Comparison of ENCODE assay signal across 21 mouse cellular contexts in genomic region chr6:22634740-22635139, GRCm38 (mm10).
DNase-seq lines count a peak whose midpoint lies in the region; ATAC-seq and TF ChIP-seq lines count a peak whose summit lies in the region.
"Had no signal": no experiment of that assay in that cellular context is flagged by ENCODE, and none has a peak within 500 bp of the region (broad histone marks: within the 10 kb centered on the region; RNA-seq: fewer than 3 reads in every experiment).

No protein-coding gene starts in this region.

- WGBS in forebrain, embryonic 13.5 days = 45% methylated on average over 5 of the region's 5 CpGs
- WGBS in forebrain, embryonic 11.5 days = 61% methylated on average over 5 of the region's 5 CpGs
- 36% methylated on average over 5 of the region's 5 CpGs for WGBS in forebrain, embryonic 14.5 days
- WGBS in forebrain, embryonic 16.5 days = 26% methylated on average over 5 of the region's 5 CpGs

- H3K4me2 ChIP-seq in forebrain, embryonic 13.5 days = no peak overlapping the region
- no peak overlapping the region for H3K4me2 ChIP-seq in forebrain, embryonic 11.5 days (ENCODE audit: low read depth, low read length, severe bottlenecking)
- H3K4me2 ChIP-seq in forebrain, embryonic 14.5 days (ENCODE audit: low read length) = no peak overlapping the region
- H3K4me2 ChIP-seq in forebrain, embryonic 16.5 days (ENCODE audit: low read length) = no peak overlapping the region
- H3K4me2 ChIP-seq: embryonic facial prominence, embryonic 13.5 days; embryonic facial prominence, embryonic 15.5 days had no signal

- no peaks in the 10 kb centered on the region for H3K27me3 ChIP-seq in forebrain, embryonic 13.5 days
- no peaks in the 10 kb centered on the region for H3K27me3 ChIP-seq in forebrain, embryonic 11.5 days (ENCODE audit: control insufficient read depth, insufficient read depth, low read length)
- no peaks in the 10 kb centered on the region for H3K27me3 ChIP-seq in forebrain, embryonic 14.5 days (replicated peaks; ENCODE audit: control insufficient read depth, insufficient read depth, low read length)
- H3K27me3 ChIP-seq in forebrain, embryonic 16.5 days (replicated peaks; ENCODE audit: control insufficient read depth, insufficient read depth, low read length) = no peaks in the 10 kb centered on the region
- H3K27me3 ChIP-seq: embryonic facial prominence, embryonic 13.5 days; embryonic facial prominence, embryonic 15.5 days had no signal

- no peak overlapping the region for H3K4me3 ChIP-seq in forebrain, embryonic 13.5 days
- no peak overlapping the region for H3K4me3 ChIP-seq in forebrain, embryonic 11.5 days (ENCODE audit: low read depth, low read length)
- no peak overlapping the region for H3K4me3 ChIP-seq in forebrain, embryonic 14.5 days (ENCODE audit: low read depth, low read length)
- no peak overlapping the region for H3K4me3 ChIP-seq in forebrain, embryonic 16.5 days (replicated peaks; ENCODE audit: low read length)
- H3K4me3 ChIP-seq: embryonic facial prominence, embryonic 13.5 days; embryonic facial prominence, embryonic 15.5 days; erythroblast, embryonic 14.5 days; gastrocnemius, adult 2 months had no signal

- peaks cover 9% of the 10 kb centered on the region for H3K4me1 ChIP-seq in forebrain, embryonic 13.5 days
- no peaks in the 10 kb centered on the region for H3K4me1 ChIP-seq in forebrain, embryonic 11.5 days (replicated peaks; ENCODE audit: control insufficient read depth, insufficient read depth, low read length)
- no peaks in the 10 kb centered on the region for H3K4me1 ChIP-seq in forebrain, embryonic 14.5 days (ENCODE audit: control insufficient read depth, insufficient read depth, low read length)
- H3K4me1 ChIP-seq in forebrain, embryonic 16.5 days (replicated peaks; ENCODE audit: control insufficient read depth, insufficient read depth, low read length) = peaks cover 11% of the 10 kb centered on the region; the same call in 1 of the 2 replicates
- H3K4me1 ChIP-seq: embryonic facial prominence, embryonic 13.5 days; embryonic facial prominence, embryonic 15.5 days had no signal

- no peaks in the 10 kb centered on the region for H3K36me3 ChIP-seq in forebrain, embryonic 13.5 days (ENCODE audit: poor library complexity, severe bottlenecking)
- H3K36me3 ChIP-seq in forebrain, embryonic 11.5 days (ENCODE audit: control insufficient read depth, insufficient read depth, low read length) = no peaks in the 10 kb centered on the region
- no peaks in the 10 kb centered on the region for H3K36me3 ChIP-seq in forebrain, embryonic 14.5 days (ENCODE audit: control insufficient read depth, insufficient read depth, low read length)
- no peaks in the 10 kb centered on the region for H3K36me3 ChIP-seq in forebrain, embryonic 16.5 days (ENCODE audit: control insufficient read depth, insufficient read depth)
- H3K36me3 ChIP-seq: embryonic facial prominence, embryonic 13.5 days; embryonic facial prominence, embryonic 15.5 days had no signal

- no peak overlapping the region for H3K9ac ChIP-seq in forebrain, embryonic 13.5 days
- H3K9ac ChIP-seq in forebrain, embryonic 11.5 days (ENCODE audit: low read length) = no peak overlapping the region
- no peak overlapping the region for H3K9ac ChIP-seq in forebrain, embryonic 14.5 days (ENCODE audit: low read length)
- no peak overlapping the region for H3K9ac ChIP-seq in forebrain, embryonic 16.5 days (replicated peaks; ENCODE audit: low read depth, low read length)
- H3K9ac ChIP-seq: embryonic facial prominence, embryonic 13.5 days; embryonic facial prominence, embryonic 15.5 days had no signal

- no peak overlapping the region for H3K27ac ChIP-seq in forebrain, embryonic 13.5 days
- H3K27ac ChIP-seq in forebrain, embryonic 11.5 days (ENCODE audit: low read depth, low read length) = no peak overlapping the region
- no peak overlapping the region for H3K27ac ChIP-seq in forebrain, embryonic 14.5 days (ENCODE audit: low read depth, low read length)
- H3K27ac ChIP-seq in forebrain, embryonic 16.5 days (ENCODE audit: low read length) = no peak overlapping the region
- H3K27ac ChIP-seq: embryonic facial prominence, embryonic 13.5 days; embryonic facial prominence, embryonic 15.5 days; gastrocnemius, adult 2 months had no signal

- ATAC-seq in forebrain, embryonic 13.5 days = peak; percentile 83
- ATAC-seq in forebrain, embryonic 11.5 days (replicated peaks; ENCODE audit: low FRiP score) = no peak
- peak; percentile 85 for ATAC-seq in forebrain, embryonic 14.5 days
- ATAC-seq in forebrain, embryonic 16.5 days = peak; percentile 88

- TF ChIP-seq CTCF in brain, embryonic 14.5 days (IDR thresholded peaks at IDR 0.05; ENCODE audit: borderline replicate concordance, extremely low read depth, insufficient read depth, insufficient read length) = no peak

- no peaks in the 10 kb centered on the region for H3K9me3 ChIP-seq in forebrain, embryonic 13.5 days (replicated peaks)
- H3K9me3 ChIP-seq in forebrain, embryonic 11.5 days (ENCODE audit: control insufficient read depth, low read length) = no peaks in the 10 kb centered on the region
- no peaks in the 10 kb centered on the region for H3K9me3 ChIP-seq in forebrain, embryonic 14.5 days (replicated peaks; ENCODE audit: control insufficient read depth, low read length)
- H3K9me3 ChIP-seq in forebrain, embryonic 16.5 days (ENCODE audit: control insufficient read depth, low read length) = no peaks in the 10 kb centered on the region
- H3K9me3 ChIP-seq: embryonic facial prominence, embryonic 13.5 days; embryonic facial prominence, embryonic 15.5 days had no signal

- no peak for DNase-seq in forebrain, embryonic 11.5 days (ENCODE audit: low spot score)
- peak; percentile 76 for DNase-seq in brain, embryonic 14.5 days (ENCODE audit: low read depth)
- DNase-seq in forebrain, embryonic 14.5 days (ENCODE audit: low spot score) = peak; percentile 61
- DNase-seq in thymus, adult 18-20 months = no peak
- DNase-seq in c-Kit-positive CD71-positive TER-119-positive erythroid progenitor cells, embryonic 14.5 days (ENCODE audit: low spot score) = no peak
- no peak for DNase-seq in left cerebral cortex, adult 18-20 months (ENCODE audit: low spot score in 2 of 2)
- DNase-seq: adrenal gland, adult 8-10 months; adrenal gland, postnatal 14 days; adrenal gland, postnatal 36 days; cerebellum, adult 11-12 months; cerebellum, adult 2 months; cerebellum, adult 9-11 months; cerebellum, postnatal 14 days; cerebellum, postnatal 36 days; embryo, embryonic 11 days; gastrocnemius, adult 2 months had no signal

- TF ChIP-seq POLR2A in brain, embryonic 14.5 days (IDR thresholded peaks at IDR 0.05; ENCODE audit: borderline replicate concordance, extremely low read depth, insufficient read depth, insufficient read length, poor library complexity, severe bottlenecking) = no peak

Comparison
In these comparisons a context has a peak if more than half of its experiments do, and no peak if none do; other contexts are left out.
1. DNase-seq: peak in brain, embryonic 14.5 days (single experiment) and forebrain, embryonic 14.5 days (single experiment); none in forebrain, embryonic 11.5 days (single experiment), thymus, adult 18-20 months (0 of 2), c-Kit-positive CD71-positive TER-119-positive erythroid progenitor cells, embryonic 14.5 days (single experiment) and left cerebral cortex, adult 18-20 months (0 of 2).